Mouse (Mus musculus): Measurements from ENCODE around the gene Rtn1. TPM values are rescaled to one million over a fixed set of nuclear protein-coding genes. Genes with fewer than 3 reads are reported as not detected.

Gene Rtn1
- polyA plus RNA-seq (2016; fragmentation: Nextera tagmentation; extraction: Ambion mirVana), result 13.8 and 15.2 TPM in 2 replicates

DNA sequence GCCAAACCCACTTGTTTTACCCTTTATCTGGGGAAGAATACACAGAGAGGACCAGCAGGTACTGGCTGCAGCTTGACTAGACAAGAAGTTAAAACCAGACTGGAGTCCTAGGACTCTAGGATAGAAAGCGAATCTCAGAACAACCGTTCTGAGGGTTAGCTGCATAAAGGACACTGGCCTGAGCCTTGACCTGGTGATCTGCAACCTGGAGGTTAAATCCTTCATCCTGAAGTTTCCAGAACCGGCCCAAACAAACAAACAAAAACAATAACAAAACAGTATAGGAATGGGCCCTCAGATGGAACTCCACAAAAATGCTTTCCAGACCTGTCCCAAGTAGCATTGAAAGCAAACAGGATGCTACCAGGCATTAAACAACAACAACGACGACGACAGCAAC is at the start of gene Rtn1:
Gene Rtn1 (minus strand): TSS at position 101 of the 400 bp plus-strand sequence.
- Histone ChIP-seq H3K27me3 (ENCODE audit: insufficient read depth, poor library complexity, severe bottlenecking) (peaks cover 33% of the 10 kb centered on the region), H3K36me3 (no peaks in the 10 kb centered on the region), H3K27ac (0 out of 2 replicates have a peak within 1 kb of the TSS, but pooled peaks have one; percentile 36), H3K4me1 (peaks cover 21% of the 10 kb centered on the region), H3K9me3 (no peaks in the 10 kb centered on the region), H3K4me3 (peak within 1 kb of the TSS; percentile 68)
- DNase-seq (ENCODE audit: low spot score), result no peak
- 38% methylated on average over 6 of the region's 6 CpGs for WGBS

DNA sequence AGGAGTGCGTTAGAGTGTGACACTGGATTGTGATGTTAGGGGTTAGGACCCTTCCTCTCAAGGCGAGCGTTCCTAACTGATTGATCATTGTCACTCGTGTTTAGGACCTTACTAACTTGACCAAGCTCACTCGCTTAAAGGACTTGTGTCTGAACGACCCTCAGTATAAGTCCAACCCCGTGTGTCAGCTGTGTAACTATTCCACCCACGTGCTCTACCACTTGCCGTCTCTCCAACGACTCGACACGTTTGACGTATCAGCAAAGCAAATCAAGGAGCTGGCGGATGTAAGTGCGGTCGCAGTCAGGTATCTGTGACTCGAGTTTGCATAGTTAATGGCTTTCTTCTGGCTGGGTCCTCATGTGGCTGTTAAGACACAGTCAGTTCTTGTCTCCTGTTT is 45.1 kb upstream of the Rtn1 start:
- Histone ChIP-seq H3K9me3 (no peaks in the 10 kb centered on the region), H3K27ac (no peak overlapping the region), H3K4me1 (no peaks in the 10 kb centered on the region), H3K27me3 (ENCODE audit: insufficient read depth, poor library complexity, severe bottlenecking) (no peaks in the 10 kb centered on the region), H3K36me3 (no peaks in the 10 kb centered on the region), H3K4me3 (no peak overlapping the region)
- no peak for DNase-seq (ENCODE audit: low spot score)
- 59% methylated on average over 17 of the region's 17 CpGs for WGBS

DNA sequence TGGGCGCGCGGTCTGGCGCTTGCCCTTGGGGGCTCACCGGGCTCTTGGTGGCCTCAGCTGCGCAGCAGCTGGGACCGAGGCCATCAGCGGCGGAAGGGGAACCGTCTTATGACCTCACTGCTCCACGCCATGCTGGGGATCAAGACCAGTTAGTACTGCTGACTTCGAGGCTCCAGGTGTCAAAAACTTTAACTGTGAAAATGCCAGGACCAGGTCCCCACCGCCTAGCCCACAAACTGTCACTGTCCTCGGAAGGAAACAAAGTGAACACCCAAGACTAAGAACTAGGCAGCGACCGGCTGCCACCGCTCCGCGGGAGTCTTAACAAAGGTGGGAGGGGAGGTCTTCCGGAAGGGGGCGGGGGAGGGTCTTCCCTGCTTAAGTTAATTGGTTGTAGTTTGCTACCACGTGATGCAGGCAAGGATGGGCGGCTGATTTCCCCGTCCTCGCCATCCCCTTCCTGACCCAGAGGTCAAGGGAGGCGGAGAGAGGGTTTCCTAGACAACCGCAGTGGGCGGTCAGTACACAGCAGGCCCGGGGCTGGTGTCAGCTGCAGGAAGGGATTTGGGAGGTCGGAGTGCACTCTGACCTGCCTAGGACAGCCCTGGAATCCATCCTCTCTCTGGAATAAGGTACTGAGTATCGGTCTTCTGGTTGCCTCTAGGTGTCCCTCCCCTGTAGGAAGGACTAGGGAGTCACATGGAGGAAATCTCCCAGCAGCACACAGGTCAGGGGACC is 33.2 kb upstream of the Rtn1 start, which contains the start of gene Lrrc9:
Gene Lrrc9 (plus strand): TSS at position 28 of the 738 bp plus-strand sequence.
- Histone ChIP-seq H3K36me3 (no peaks in the 10 kb centered on the region), H3K27me3 (ENCODE audit: insufficient read depth, poor library complexity, severe bottlenecking) (no peaks in the 10 kb centered on the region), H3K4me1 (no peaks in the 10 kb centered on the region), H3K4me3 (peak within 1 kb of the TSS; percentile 67), H3K27ac (peak within 1 kb of the TSS; percentile 90), H3K9me3 (no peaks in the 10 kb centered on the region)
- under 1% methylated on average over 31 of the region's 31 CpGs for WGBS
- DNase-seq (ENCODE audit: low spot score), result peak; percentile 96

DNA sequence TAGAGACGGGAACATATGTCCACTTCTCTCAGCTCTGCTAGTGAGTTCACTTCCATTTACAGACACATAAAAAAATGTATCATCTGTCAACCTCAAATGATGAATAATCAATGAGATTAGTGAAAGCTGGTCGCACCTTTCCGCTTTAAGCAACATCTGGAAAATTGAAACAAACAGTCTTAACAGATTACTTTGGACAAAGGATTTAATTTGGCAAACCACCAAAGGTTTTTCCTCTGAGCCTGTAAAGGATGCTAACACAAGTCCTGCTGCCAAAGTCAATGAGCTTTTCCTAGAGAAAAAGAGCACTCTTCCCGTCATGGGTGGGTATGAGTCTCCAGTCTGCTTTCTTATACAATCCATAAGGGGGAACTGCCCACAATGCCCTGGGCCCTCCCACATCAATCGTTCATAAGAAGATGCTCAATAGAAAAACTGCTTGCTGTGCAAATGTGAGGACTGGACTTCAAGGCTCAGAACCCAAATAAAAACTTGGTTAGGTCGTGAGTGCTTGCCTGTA is 30.2 kb upstream of the Rtn1 start:
- H3K36me3 ChIP-seq, result no peaks in the 10 kb centered on the region
- H3K4me1 ChIP-seq, result no peaks in the 10 kb centered on the region
- no peak overlapping the region for H3K27ac ChIP-seq
- no peaks in the 10 kb centered on the region for H3K9me3 ChIP-seq
- 71% methylated on average over 6 of the region's 6 CpGs for WGBS
- H3K4me3 ChIP-seq, result no peak overlapping the region
- no peaks in the 10 kb centered on the region for H3K27me3 ChIP-seq (ENCODE audit: insufficient read depth, poor library complexity, severe bottlenecking)
- no peak for DNase-seq (ENCODE audit: low spot score)

DNA sequence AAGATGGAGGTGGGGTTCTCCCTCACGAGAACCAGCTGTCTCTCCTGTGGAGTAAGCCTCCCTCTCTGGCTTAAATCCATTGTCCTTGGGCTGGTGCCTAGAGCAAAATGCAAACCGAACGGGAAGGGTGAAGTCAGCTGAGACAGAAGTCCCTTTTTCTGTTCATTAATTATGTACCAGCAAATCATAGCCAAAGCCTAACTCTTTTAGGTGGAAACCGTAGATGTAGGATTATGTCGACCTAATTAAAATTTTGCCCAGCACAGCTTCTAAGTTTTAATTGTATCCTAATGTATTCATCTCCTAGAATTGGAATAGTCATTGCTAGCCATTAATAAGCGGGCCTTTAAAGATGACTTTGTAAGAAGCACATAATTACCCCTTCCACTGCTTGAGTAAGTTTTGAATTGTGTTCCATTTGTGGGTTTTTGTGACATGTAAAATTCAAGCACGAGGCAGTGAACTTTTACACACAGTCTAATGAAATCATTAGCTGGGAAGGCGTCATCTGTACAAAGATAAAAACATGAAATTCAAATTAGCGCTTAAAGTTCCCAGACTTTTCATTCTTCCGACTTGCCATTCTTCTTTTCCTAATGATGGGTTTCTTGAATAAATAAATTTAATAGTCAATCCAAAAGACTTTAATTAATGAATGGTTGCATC is 29.0 kb upstream of the Rtn1 start:
- no peak overlapping the region for H3K27ac ChIP-seq
- H3K4me3 ChIP-seq, result no peak overlapping the region
- no peaks in the 10 kb centered on the region for H3K9me3 ChIP-seq
- no peaks in the 10 kb centered on the region for H3K4me1 ChIP-seq
- DNase-seq (ENCODE audit: low spot score), result no peak
- no peaks in the 10 kb centered on the region for H3K27me3 ChIP-seq (ENCODE audit: insufficient read depth, poor library complexity, severe bottlenecking)
- 77% methylated on average over 10 of the region's 10 CpGs for WGBS
- no peaks in the 10 kb centered on the region for H3K36me3 ChIP-seq

DNA sequence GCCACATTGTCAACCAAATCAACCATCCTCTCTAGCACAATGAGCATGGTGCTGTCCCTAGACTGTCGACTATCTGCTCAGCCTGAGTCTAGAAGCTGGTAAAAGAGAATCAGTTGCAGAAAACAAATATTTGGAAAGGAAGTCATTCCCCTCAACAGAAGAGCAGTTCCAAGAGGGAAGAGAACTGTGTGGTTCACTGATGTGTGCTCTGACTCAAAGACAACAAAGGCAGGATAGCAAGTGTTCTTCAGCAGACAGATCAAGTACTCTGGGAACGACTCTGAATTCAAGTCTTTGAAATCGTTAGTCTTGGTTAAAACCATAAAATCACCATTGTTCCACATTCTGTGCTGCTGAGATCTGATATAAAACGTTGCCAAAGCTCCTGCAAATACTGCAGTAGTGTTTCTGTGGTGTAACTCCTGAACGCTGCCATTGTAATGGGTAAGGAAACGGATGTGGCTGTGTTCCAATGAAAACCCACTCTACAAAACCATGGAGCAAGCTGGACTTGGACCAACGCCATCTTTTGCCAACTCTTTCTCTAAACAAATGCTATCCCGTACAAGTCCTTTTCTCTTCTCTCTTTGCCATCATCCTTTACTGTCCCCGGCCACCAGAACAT is 24.5 kb upstream of the Rtn1 start:
- H3K9me3 ChIP-seq, result no peaks in the 10 kb centered on the region
- WGBS, result 68% methylated on average over 9 of the region's 9 CpGs
- no peaks in the 10 kb centered on the region for H3K27me3 ChIP-seq (ENCODE audit: insufficient read depth, poor library complexity, severe bottlenecking)
- DNase-seq (ENCODE audit: low spot score), result no peak
- no peaks in the 10 kb centered on the region for H3K4me1 ChIP-seq
- H3K4me3 ChIP-seq, result no peak overlapping the region
- no peak overlapping the region for H3K27ac ChIP-seq
- no peaks in the 10 kb centered on the region for H3K36me3 ChIP-seq

DNA sequence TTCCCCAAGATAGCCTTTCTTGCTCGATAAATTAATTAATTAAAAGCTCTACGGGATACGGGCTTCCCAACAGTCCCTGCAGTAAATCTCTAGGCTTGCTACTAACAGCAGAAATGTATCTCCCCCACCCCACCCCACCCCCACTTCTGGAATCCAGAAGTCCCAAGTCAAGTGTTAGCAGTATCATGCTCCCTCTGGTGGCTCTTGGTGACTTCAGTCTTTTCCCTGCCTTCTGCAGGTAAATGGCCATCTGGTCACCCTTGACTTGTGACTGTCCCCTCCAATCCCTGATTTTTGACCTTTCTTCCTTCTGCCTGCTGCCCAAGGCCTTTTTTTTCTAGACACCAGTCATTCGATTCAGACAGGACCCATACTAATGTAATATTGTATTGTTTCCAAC is 23.4 kb upstream of the Rtn1 start:
- DNase-seq (ENCODE audit: low spot score), result no peak
- Histone ChIP-seq H3K36me3 (no peaks in the 10 kb centered on the region), H3K27ac (no peak overlapping the region), H3K9me3 (no peaks in the 10 kb centered on the region), H3K27me3 (ENCODE audit: insufficient read depth, poor library complexity, severe bottlenecking) (no peaks in the 10 kb centered on the region), H3K4me3 (no peak overlapping the region), H3K4me1 (no peaks in the 10 kb centered on the region)
- 79% methylated on average over 4 of the region's 4 CpGs for WGBS

DNA sequence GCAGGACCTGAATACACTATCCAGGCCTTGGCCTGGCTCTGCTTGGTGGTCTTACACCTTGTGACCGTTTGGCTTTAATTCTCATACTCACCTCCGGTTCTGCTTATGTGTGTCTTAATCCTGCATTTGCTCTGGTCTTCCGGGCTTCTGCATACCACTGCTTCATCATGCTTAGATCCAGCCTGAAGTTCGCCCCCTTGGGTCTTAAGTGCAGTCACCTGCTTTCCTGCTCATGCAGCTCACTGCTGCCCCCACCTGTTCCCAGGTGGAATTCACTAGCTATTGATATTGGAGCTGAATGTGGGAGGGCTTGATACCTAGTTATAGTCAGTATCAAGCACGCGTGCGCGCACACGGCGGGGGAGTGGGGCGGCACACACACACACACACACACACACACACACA is 18.9 kb upstream of the Rtn1 start:
- Histone ChIP-seq H3K9me3 (no peaks in the 10 kb centered on the region), H3K36me3 (no peaks in the 10 kb centered on the region), H3K4me1 (no peaks in the 10 kb centered on the region), H3K4me3 (no peak overlapping the region), H3K27me3 (ENCODE audit: insufficient read depth, poor library complexity, severe bottlenecking) (no peaks in the 10 kb centered on the region), H3K27ac (no peak overlapping the region)
- DNase-seq (ENCODE audit: low spot score), result peak; percentile 80
- 22% methylated on average over 11 of the region's 11 CpGs for WGBS

DNA sequence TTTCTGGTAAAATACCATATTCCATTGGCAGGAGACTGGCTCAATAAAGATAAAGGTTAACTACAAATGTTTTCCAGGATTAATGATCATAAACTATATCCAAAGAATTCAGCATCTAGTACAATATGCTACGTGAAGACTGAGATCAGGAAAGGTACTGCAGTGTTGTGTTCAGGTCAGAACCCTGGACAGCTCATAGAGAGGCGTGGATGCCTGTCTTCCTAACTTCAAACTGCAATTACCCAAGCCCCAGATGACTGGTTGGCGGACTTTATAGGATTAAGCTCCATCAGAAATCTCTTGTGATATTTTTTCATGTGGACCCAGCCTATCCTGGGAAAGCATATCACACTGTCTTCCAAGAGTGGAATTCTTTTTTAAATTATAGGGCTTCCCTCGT is 13.8 kb upstream of the Rtn1 start:
- Histone ChIP-seq H3K9me3 (no peaks in the 10 kb centered on the region), H3K4me3 (no peak overlapping the region), H3K27ac (no peak overlapping the region), H3K4me1 (no peaks in the 10 kb centered on the region), H3K36me3 (no peaks in the 10 kb centered on the region), H3K27me3 (ENCODE audit: insufficient read depth, poor library complexity, severe bottlenecking) (no peaks in the 10 kb centered on the region)
- WGBS, result 43% methylated on average over 4 of the region's 4 CpGs
- DNase-seq (ENCODE audit: low spot score), result no peak

DNA sequence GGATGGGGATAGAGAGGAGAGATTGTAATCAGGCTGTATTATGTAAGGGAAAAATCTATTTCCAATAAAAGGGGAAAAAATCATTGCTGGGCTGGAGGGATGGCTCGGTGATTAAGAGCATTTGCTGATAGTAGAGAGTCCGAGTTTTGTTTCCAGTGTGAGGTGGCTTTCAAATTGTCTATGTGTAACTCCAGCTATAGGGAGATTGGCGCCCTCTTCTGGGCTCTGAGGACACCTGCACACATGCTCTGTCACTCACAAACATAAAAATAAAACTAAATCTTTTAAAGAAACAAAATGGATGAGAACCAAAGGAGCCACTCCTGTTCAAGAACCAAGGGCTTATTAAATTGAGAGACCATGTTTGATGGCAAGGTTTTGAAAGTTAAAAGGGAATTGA is 8.9 kb upstream of the Rtn1 start:
- WGBS, result 33% methylated on average over 3 of the region's 3 CpGs
- DNase-seq (ENCODE audit: low spot score), result no peak

DNA sequence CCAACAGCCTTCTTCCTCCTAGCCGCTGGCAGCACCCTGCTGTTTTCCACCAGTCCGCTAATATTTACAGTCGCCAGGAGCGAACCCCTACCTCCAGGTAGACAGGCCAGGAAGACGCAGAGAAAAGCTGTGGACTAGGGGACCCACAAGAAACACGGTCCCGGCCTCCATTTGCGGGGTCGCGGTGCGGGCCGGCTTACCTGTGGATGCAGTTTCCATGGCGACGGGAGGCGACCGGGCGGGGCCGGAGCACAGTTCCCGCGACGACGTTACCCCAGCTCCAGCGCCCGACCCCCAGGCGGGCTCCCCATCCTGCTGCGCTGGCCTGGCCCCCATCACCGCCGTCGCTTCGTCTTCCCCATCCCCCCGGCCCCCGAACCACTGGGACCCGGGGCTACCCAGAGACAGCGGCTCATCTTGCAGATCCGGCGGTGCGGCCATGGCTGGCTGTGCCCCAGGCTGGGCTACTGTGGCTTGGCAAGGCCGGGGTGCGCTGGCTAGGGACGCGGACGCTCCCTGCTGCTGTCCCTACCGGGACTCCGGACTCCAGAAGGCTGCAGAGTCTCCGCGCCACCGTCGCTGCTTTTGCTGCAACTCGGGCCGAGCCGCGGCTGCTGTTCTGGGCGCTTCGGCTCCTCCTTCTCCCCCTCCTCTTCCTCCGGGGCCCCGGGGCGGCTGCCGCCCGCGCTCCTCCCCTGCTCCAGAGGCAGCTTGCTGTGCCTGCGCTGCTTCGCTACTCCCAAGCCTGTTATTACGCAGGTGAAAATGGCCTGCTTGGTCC is 553 bp downstream of the Rtn1 start:
- DNase-seq (ENCODE audit: low spot score), result no peak
- Histone ChIP-seq H3K27ac (0 out of 2 replicates have a peak overlapping the region, but pooled peaks have one; percentile 36), H3K27me3 (ENCODE audit: insufficient read depth, poor library complexity, severe bottlenecking) (peaks cover 33% of the 10 kb centered on the region), H3K4me1 (peaks cover 21% of the 10 kb centered on the region), H3K36me3 (no peaks in the 10 kb centered on the region), H3K4me3 (peak overlapping the region; percentile 68), H3K9me3 (no peaks in the 10 kb centered on the region)
- WGBS, result under 1% methylated on average over 63 of the region's 63 CpGs

More for the DNA sequence above, 8.9 kb upstream of the Rtn1 start:
- no peak overlapping the region for H3K27ac ChIP-seq
- no peaks in the 10 kb centered on the region for H3K27me3 ChIP-seq (ENCODE audit: insufficient read depth, poor library complexity, severe bottlenecking)
- H3K9me3 ChIP-seq, result no peaks in the 10 kb centered on the region
- H3K4me1 ChIP-seq, result no peaks in the 10 kb centered on the region
- H3K36me3 ChIP-seq, result no peaks in the 10 kb centered on the region
- no peak overlapping the region for H3K4me3 ChIP-seq

DNA sequence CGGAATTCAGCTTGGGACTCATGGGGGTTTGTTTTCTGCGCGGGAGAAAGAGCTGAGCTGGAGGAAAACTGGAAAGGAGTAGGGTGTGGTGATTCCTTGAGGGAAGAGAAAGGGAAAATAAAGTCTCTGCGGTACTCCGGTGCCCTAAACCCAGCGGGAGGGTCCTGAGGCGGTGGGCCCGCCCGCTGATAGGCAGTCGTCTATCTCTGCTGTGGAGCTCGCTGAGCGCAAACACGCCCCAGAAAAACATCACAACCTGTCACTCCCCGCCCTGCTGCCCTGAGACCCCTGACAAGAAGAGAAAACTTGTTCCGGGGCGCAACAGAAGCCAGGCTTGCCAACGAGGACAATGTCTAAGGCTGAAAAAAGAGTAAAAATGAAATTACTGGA is 1.1 kb downstream of the Rtn1 start:
- no peak for DNase-seq (ENCODE audit: low spot score)
- Histone ChIP-seq H3K4me1 (peaks cover 21% of the 10 kb centered on the region), H3K27me3 (ENCODE audit: insufficient read depth, poor library complexity, severe bottlenecking) (peaks cover 33% of the 10 kb centered on the region), H3K4me3 (peak overlapping the region; percentile 68), H3K9me3 (no peaks in the 10 kb centered on the region), H3K27ac (no peak overlapping the region), H3K36me3 (no peaks in the 10 kb centered on the region)
- WGBS, result under 1% methylated on average over 17 of the region's 17 CpGs
